Mouse (Mus musculus): ENCODE measurements at regions not wholly inside any gene's neighbourhood (a gene's known extent, or its start where the extent isn't known, plus 50 kb on each side); places are given as distances from the start of the nearest gene placed in this dataset.

DNA sequence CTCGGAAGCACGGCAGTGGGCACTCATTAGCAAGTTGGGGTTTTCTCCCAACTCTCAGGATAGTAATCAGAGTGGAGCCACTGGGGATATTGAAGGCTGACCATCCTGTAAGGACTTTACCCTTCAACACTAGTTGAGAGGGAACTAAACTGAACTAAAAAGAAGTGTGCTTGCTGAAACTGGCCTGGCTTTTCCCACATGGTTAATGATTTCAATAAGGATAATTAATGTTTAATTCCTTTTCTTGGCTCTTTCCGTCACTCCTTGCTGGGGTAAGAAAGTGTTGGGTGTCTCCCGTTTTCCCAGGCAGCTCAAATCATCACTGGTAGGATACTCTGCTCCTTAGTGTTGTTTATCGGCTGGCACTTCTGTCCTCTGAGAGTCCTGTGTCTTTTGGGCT is 290.3 kb upstream of the Rnaseh2b start:
- DNase-seq (ENCODE audit: low spot score), result no peak

DNA sequence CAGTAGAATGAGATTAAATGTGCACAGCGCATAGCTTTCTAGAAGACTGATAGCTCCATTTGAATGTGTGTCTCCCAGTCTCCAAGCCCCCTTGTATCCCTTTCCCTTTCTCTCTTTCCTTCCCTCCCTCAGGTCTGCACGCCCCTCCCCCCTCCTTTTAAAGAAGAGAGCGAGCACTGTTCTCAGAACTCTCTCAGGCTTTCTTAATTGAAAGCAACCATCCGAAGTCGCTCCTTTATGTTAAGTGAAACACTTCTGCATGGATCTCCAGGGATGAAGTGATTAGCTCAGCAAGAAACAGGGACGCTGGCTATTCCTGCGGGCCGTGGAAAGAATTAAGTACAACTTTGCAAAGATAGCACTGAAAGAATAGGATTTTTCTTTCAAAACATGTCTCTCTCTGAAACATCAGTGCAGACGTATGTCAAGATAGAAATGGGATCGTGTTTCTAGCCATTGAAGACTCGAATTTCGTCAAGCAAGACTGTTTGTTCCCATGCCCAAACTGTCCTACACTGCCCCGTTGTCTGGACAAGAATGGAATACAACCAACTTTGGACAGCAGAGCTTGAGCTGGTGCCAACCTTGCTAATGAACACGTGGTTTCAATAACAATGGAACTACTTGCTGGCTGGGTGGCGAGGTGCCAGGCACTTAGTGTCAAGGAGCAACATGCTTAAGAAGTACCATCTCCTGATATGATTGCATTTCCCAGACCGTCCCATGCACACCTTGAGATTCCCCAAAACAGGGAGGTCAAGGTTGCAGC is 289.2 kb upstream of the Rnaseh2b start:
- DNase-seq (ENCODE audit: low spot score), result no peak

DNA sequence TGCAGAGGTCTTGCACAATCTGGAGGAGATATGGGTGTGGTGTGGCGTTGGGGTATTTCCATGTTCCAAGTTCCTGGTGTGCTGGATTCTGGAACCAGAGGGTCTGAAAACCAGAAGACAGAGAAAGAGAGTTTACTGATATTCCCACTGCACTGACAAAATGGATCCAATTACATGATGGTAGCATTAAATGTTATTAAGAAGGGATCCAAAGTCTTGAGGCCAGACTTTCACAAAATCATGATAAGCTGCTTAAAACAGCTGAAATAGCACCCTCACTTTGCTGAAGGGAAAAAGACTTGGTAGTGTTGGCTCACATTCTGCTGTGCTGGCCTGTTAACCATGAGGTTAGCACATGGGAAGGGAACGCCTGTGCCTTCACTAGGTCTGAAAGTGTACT is 288.6 kb upstream of the Rnaseh2b start:
- no peak for DNase-seq (ENCODE audit: low spot score)

DNA sequence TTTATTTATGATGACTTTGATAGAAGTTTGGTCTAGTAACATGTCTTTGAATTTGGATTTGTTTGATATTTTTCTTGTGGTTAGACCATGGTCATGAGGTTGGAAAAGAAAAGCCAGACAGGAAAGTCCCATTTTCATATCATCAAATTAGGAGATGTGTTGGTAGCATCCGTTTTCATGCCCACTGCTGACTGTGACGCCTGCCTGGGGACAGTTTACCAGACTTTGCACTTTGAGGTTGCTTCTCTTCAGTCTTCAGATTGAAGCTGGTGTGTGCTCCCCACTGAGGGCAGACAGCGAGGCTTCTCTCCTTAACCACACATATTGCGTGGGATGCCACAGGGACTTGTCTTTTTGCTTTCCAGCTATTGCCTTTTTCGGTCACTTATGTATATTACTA is 283.7 kb upstream of the Rnaseh2b start:
- no peak for DNase-seq (ENCODE audit: low spot score)

DNA sequence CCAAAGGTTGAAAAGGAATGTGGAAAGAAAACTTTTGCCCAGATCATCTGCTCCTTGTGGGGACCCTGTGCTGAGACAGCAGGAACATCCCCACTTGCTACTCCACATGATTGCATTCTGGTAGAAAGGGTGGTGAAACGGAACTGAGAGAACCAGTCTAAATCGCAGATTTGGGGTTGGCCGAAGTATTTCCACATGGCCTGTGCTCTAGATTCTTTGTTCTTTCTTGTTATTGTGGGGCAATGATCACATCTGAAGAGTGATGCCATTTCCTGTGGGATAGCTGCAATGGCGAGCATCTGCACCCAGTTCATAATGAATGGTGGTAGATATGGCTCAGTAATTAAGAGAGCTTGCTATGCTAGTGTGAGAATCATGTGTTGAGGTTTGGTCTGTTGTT is 273.6 kb upstream of the Rnaseh2b start:
- DNase-seq (ENCODE audit: low spot score), result no peak

DNA sequence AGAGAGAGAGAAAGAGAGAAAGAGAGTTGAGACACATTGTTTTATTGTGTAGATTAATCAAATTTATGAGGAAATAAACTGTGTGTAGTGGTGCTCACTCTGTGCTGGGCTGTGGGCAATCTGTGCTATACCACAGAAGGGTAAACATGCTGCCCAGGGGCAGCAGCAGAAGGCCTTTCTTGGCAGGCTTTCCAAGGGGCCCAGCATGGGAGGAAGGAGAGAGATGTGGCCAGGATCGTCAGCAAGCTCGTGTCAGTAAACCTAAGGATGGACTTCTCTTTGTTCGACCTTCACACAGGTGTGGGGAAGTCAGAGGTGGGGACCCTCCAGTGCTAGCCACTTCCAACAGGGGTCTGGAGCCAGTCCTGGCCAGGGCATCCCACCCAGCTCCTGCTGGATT is 271.4 kb upstream of the Rnaseh2b start:
- no peak for DNase-seq (ENCODE audit: low spot score)

DNA sequence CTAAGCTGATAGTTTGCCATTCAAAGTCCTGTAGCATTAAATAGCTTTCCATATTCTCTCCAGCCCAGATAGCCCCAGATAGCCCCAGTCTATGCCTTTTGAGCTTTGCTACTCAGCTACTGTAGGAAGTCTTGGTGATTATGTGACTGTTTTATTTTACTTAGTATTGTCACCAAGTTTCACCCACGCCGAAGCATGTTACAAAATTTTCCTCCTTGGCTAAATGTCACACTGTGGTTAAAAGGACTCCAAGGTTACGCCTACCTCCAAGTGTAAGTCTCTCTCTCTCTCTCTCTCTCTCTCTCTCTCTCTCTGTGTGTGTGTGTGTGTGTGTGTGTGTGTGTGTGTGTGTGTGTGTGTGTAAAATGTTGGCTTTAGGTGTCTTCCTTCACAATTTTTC is 270.2 kb upstream of the Rnaseh2b start:
- no peak for DNase-seq (ENCODE audit: low spot score)

DNA sequence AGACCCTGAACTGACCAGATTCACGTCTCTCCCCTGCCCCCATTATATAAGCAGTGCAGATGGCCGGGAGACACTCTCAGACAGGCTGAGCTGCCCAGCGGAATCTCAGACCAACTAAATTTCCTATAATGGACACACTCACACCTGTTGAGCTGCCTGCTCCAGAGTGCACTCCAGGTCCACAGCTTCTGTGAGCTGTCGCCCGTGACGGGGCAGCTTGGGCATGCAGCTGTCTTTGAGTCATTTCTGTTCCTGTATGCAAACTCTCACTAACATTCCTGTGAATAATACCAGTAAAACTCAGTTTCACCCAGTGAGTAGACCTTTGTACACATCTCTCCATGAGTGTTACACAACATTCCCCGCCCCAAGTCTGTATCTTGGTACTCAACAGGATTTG is 269.4 kb upstream of the Rnaseh2b start:
- DNase-seq (ENCODE audit: low spot score), result no peak

DNA sequence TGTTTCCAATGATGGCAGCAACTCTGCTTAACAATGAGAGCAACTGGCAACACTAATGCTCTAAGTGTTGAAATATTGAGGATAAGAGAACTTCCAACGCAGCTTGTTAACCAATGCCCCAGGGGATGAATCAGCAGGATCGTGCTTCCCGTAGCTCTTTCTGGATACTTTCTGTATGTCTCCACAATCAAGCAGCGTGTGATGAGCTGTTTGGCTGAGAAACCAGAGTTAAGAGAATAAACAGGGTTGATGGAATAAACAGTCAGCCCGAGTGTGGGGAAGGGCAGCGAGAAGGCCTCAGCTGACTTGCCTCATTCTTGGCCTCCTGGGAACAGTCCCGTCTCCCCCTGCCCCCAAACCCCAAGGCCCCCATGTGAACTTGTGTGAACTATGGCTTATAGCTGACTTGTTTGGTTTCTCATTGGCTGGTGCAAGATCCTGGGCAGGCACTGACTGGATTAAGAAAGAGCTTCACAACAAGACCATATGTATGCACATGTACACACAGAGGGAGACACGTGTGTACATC is 264.6 kb upstream of the Rnaseh2b start:
- no peak for DNase-seq (ENCODE audit: low spot score)

DNA sequence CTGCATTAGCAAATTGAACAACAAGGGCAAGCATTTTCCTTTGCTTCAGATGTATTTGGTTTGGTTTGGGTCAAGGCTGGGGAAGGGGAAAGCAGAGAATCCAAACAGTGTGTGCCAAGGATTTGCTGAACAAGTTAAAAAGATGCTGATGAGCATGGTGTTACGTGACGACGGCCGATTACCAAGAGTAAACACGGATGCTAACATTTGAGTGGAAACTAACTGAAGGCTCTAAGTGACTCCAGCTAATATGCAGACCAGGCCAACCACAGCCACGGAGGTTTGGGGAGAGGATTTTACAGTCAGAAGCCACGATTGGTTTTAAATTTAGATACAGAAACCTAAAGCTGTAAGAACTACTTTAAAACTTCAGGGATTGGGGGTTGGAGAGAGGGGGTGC is 262.3 kb upstream of the Rnaseh2b start:
- DNase-seq (ENCODE audit: low spot score), result no peak

DNA sequence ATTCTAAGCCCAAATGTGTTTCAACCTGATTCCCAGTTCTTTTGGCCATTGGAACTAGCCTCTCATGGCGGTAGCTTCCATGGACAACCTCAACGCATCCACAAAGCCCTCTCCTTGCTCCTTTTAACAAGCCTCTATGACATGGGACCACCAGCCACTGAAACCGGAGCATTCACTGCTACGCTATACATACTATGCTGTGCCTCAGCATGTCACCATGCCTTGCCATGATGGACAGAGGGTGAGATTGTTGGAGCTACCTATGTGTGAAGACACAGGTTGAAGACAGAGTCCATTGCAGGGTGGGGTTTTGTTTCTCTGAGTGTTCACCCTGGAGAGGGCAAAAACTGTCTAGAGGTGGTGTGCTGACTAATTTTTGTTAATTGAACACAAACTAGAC is 258.7 kb upstream of the Rnaseh2b start:
- DNase-seq (ENCODE audit: low spot score), result no peak

DNA sequence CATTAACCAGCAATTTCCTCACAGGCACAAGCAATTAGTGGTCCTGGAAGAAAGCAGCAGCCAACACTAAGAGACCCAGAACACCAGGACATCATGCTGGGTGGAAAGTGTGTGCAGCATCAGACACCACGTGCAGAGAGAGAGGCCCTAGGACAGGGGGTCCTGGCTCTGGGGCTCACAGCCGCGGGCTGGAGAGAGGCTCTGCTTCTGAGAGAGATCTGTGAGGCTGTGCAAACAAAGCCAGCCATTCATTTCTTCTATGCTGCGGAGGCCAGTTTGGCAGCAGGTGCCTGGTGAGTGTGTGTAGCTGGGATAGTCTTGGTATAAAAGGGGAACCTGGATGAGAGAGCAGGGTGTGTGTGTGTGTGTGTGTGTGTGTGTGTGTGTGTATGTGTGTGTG is 257.7 kb upstream of the Rnaseh2b start:
- DNase-seq (ENCODE audit: low spot score), result no peak

DNA sequence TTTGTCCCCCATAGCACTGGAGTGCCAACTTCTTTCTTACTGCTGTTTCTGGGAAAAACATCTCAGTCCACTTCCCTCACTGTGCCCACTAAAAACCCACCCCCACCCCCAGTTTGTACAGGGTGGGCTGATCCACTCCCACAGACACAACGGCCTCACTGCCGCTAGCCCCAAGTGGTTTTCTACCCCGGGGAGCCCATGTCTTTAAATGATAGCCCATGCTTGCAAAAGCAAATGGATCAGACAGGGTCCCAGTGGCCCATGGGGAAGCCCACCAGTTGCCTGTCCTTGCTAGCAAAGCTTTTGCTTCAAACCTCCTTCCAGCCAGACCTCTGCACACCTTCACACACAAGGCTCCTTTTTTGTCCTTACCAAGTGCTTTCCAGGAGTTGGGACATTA is 257.0 kb upstream of the Rnaseh2b start:
- DNase-seq (ENCODE audit: low spot score), result no peak

DNA sequence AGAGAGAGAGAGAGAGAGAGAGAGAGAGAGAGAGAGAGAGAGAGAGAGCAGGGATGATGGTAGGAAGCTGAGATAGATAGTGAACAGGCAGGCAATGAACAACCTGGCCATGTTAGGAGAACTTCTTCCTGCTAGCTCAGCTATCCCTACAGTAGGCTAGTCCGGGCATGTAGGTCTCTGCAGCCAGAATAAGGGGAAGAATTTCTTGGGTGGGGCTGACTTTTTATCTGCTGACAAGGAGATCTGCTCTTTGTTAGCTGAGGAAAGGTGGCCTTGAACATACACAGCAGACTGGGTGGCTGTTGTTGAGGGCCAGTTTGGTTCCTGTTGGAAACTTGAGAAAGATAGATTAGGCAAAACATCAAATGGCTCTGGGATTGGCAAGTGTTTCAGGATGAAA is 254.9 kb upstream of the Rnaseh2b start:
- no peak for DNase-seq (ENCODE audit: low spot score)

DNA sequence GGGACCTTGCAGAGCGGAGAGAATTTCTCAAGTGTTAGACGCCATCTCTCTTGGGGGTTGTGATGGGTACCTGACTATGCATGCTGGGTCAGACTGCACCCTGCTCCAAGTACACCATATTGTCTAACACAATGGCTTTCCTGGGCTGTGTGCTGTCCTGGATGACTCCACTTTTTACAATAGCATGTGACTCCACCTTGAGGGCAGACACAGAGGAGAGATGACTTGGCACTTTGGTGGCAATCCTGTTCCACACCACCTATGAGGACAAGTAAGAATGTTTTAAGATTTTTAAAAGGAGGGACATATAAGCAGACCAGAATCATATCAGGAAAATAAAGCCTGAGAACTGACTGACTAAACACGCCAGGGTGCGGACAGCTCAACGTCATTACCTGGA is 254.5 kb upstream of the Rnaseh2b start:
- no peak for DNase-seq (ENCODE audit: low spot score)

DNA sequence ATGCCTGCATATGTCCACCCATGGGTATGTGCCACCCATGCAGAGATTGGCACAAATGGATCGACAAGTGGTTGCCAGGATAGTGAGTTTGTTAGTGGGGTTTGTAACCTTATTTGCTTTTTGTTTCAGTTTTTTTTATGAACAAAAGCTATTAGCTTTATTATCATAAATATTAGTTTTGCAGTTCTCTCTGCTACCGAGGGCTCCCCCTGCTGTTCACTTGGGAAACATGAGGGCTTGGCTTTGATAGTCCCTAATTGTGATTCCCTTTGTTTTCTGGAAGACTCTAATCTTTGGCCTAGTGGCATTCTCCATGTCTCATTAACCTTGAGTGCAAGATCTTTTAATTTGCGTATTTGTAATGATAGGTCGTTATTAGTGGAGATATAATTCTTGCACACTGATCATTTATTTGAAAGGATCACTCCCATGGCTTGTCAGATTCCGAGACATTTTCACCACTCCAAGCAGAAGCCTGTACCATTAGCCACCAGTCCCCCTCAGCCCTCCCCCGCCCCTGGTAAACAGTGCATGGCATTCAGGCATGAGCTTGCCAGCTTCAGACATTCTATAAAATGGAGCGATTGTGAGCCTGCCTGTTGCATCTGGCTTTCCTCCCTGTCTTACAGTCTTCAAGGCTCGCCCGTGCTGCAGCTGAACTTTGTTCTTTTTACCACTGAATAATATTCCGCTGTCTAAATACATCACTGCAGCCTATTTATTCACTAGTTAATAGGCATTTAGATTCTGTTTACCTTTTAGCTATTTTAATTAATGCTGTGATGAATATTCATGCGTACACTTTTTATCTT is 249.9 kb upstream of the Rnaseh2b start:
- no peak for DNase-seq (ENCODE audit: low spot score)

DNA sequence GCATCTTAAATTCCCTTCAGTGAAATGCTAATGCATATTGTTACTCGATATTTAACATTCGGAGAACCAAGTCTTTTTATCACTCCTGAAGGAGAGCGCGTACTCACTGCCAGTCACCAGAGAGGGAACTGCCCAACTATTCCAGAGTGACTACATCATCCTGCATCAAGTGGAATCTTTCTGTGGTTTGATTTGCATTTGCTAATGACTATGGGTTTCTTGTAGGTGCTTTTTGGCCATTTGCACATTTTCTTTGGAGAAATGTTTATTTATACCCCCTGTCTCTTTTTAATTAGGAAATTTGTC is 249.3 kb upstream of the Rnaseh2b start:
- DNase-seq (ENCODE audit: low spot score), result no peak

DNA sequence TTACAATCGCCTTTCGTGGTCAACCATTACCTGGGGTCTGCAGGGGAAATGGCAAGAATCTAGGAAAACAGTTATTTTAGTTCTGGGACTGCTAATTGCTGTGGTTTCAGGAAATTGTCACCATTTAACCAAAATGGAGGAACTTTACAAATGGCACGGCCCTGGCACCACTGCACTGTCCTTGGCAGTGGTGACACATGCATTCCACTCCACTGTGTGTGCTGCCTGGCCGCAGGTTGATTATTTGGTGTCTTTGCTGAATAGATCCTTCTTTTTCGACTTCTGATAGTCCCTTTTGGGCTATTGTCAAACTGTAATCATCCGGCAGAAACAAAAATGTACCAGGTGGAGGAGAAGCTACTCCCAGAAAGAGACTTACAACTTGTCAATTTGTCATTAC is 241.4 kb upstream of the Rnaseh2b start:
- no peak for DNase-seq (ENCODE audit: low spot score)

DNA sequence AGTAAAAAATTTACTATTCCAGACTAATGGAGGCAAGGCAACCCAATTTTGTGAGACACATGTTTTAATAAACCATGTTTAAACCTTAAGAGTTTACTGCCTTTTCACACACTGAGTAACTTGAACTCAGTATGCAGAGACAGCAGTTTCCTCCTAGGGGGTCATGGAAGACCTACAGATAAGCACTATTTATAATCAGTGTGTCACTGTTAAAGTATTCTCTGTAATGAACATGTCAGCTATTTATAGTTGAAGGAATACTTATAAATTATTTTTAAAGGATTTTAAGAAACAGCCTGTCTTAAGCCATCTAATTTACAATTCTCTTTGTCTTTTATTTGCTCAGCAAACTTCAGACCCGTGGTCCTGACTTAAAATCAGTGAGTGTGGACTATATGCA is 240.5 kb upstream of the Rnaseh2b start:
- DNase-seq (ENCODE audit: low spot score), result no peak

DNA sequence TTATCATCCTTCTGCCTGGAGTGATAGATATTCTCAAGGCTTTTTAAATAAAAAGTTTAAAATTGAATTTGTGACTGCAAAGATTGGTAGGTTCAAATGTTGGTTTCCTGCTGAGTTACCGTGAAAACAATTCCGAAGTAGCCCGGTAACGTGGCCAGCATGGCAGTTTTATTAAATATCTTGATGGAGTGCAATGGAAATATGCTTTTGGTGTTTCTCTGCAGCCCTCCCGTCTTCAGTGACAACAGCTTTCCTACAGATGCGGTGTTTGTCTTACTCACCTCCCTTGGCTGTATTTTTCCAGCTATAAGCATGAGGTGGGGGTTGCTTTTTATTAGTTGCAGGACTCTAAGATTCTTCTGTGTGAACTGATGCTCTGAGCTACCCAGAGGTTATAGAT is 239.4 kb upstream of the Rnaseh2b start:
- no peak for DNase-seq (ENCODE audit: low spot score)

DNA sequence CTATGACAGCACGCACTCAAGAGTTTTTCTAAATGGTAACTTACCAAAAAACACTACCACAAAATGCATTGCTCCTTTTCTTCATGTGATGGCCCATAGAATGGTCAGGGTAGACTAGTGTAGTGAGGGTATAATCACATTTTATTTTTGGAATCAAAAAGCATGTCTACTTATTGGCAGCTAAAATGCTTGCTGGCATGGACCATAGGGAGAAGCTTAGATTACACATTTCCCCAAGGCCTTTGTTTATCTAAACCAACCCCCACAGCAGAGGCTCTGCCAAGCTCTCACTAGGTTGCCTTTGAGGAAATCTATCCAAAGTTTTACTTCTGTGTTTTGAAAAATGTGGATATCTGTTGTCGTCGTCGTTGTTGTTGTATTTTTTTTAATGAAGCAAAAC is 235.3 kb upstream of the Rnaseh2b start:
- DNase-seq (ENCODE audit: low spot score), result no peak

DNA sequence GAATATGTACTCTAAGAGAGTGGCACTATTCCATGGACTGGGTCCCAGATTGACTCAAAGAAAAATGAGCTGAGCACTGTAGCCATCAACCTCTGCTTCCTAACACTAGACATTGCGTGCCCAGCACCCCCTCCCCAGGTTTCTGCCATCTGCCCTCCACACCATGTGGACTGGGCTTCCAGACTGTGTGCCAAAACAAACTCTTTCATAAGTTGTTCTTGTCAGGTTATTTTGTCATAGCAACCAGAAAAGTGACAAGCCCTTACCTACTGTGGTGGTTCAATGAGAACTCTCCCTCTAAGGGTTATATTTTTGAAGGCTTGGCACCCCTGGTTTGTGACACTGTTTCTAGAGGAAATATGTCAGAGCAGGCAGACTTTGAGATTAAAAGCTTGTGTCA is 234.3 kb upstream of the Rnaseh2b start:
- no peak for DNase-seq (ENCODE audit: low spot score)

DNA sequence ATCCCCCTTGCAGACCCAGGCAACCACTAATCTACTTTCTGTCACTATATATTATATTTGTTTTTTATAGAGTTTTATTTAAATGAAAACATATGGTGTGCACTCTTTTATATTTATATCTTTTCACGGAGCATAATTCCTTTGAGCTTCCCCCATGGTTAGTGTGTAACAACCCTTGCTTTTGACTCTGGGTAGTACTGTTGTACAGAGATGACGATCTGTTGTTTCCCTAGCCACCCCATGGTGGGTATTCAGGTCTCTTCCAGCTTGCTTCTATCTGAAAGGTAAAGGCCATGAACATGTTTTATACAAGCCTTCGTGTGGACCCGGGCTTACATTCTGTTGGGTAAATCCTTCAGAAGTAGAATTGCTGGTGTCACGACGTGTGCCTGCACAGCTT is 221.2 kb upstream of the Rnaseh2b start:
- no peak for DNase-seq (ENCODE audit: low spot score)

DNA sequence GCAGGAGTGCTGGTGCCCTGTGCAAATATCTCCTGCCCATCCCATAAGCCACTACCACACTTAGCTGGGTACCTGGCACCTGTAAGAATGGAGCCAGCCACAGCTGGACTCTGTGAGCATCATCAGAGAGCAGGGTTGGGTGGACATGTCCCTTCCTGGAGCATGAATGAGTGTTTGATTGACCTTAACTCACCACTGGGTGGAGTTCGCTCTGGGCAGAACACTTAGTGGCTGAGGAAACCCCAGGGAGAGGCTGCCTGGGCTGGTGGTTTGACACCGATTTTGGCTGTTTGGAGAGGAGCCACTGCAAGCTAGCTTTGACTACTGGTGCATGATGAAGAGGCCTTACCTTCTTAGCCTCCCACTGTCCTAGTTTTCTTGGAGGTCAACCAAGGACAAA is 208.3 kb upstream of the Rnaseh2b start:
- DNase-seq (ENCODE audit: low spot score), result no peak
